Mouse (Mus musculus) layer of hippocampus, postnatal 25 days (tissue): ENCODE data around the gene Sprr3. TPM values are rescaled to one million over a fixed set of nuclear protein-coding genes. Genes with fewer than 3 reads are reported as not detected.
"Not testable (repeated sequence)": the region's sequence is repeated elsewhere in the genome, so short reads cannot be mapped to it uniquely, and the experiment has no call there.

Experiments used
- DNase-seq, 2 experiments: peaks; one replicate each; pipeline ENCODE4 v3.0.0; 2022; ENCODE audit warnings: mixed read lengths in 2 of 2, low spot score in 1 of 2; ENCODE audit errors: extremely low spot score in 1 of 2
- total RNA-seq, 2 experiments: library from RNA; stranded (reverse); gene quantifications; 2 replicates each; pipeline ENCODE4 v1.2.3; 2021

Sprr3 gene
- total RNA-seq, result not detected

DNA sequence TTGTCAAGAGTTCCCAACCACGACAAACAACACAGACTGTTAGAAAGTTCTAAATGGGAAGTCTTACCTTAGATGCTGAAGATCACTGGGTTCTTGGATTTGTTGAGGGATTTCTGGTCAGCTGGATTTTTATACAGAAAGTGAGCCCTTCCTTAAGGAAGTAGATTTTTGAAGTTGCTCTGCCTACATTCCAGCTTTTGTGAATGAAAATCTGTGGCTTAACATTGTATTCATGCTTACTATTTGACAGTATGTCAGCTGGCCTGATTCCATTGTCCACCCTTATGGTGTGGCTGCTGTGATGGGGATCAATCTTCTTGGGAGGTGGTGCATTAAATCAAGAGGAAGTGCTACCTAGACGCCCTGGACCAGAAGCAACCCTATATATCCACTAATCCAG is at the start of gene Sprr3:
Sprr3 (minus strand) TSS at position 101 of the 400 bp plus-strand sequence.
- no peak for DNase-seq

DNA sequence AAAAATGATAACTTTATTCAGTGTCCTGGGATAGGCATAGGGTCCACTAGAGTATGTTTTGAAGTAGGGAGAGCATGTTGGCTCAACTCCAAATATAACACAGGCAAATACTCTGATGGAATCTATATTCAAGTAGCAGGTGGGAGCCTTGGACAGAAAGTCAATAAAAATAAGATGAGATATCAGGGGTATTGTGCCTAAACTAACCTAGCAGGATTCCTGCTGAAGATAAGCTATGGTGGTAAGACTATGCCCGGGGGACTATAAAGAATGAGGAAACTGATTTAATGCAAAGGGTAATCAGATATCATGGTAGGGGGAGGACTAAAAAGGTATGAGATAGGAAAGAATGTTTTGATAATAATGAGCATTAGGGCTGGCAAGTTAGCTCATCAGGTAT is 49.7 kb upstream of the Sprr3 start:
- no peak for DNase-seq

DNA sequence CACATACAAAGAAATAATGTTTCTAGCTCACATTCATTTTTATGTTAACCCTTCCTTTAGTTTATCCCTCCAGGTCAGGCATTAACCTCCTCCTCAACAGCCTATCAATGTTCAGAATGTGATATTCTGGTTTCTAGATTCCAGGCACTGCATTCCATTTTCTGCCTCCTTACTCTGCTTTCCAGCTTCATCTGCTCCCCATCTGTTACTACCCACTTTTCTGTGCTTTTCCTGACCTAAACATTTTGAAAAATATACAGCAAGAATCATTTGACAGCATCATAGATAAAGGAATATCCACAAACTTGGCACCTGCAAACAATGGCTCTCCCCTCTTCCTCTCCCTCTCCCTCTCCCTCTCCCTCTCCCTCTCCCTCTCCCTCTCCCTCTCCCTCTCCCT is 45.0 kb upstream of the Sprr3 start:
- DNase-seq, result no peak

DNA sequence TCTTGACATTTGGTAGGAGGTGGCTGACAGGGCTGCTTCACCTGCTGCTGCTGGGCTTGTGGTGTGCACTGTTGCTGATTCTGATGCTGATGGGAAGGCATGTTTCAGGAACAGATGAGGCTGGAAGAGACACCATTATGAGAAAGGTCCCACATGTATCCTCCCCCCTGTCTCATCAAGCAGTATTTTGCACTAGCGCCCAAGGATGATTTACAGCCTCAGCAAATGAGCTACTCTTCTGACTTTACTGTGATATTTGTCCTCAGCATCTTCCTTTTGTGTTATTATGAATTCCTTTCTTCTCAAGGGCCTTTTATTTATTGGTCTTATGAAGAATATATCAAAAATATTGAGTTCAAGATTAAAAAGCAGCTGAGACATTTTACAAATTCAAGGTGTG is 41.9 kb upstream of the Sprr3 start, which contains the start of gene Sprr4:
Sprr4 (minus strand) TSS at position 101 of the 400 bp plus-strand sequence.
- no peak for DNase-seq

DNA sequence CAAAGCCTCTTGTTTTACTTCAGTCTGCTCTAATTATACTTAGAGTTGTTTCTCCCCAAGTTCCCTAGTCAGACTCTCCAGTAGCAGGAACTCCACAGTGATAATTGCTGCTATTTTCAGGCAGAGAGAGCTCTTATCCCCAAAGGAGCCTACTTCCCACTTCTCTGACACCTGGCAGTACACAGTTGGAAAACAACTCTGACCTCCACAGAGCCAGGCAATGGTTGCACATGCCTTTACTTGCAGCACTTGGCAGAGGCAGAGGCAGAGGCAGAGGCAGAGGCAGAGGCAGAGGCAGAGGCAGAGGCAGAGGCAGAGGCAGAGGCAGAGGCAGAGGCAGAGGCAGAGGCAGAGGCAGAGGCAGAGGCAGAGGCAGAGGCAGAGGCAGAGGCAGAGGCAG is 31.7 kb upstream of the Sprr3 start:
- DNase-seq, result not testable (repeated sequence)

DNA sequence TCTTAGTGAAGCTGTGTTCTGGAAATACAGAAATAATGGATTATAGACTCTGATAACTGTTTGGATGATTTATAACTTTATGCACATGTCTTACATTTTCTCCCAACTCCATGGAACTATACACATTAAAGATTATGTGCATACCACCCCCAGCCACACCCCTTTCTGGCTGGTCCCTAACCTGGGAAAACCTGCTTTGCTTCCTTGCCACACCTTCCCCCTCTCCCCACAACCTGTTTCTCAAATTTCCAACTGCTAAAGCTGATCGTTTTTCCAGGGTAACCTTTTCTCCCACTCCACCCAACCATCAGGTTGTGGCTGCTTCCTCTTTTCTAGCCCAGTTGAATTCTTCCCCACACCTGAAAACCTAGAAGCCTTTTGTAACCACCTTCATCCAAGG is 27.8 kb upstream of the Sprr3 start:
- no peak for DNase-seq

DNA sequence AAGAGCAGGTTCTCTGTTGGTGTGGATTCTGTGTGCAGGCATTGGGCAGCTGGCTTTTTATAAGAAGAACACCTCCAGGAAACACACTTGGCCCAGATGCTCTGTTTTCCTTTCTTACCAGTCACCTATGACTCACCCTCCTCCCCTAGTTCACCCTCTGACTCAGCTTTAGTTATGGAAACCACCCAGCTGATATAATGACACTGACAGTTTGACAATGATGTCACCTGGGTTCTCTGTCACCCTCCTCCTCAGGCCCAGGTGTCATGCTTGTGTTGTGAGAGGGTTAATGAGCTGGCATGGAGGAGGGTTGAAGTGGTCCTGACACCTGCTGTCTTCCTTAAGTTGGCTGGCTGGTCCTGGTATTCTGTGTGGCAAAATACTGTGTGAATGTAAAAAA is 27.3 kb upstream of the Sprr3 start, which contains the start of gene Sprr1a:
Sprr1a (minus strand) TSS at position 33 of the 400 bp plus-strand sequence.
- DNase-seq, result no peak

DNA sequence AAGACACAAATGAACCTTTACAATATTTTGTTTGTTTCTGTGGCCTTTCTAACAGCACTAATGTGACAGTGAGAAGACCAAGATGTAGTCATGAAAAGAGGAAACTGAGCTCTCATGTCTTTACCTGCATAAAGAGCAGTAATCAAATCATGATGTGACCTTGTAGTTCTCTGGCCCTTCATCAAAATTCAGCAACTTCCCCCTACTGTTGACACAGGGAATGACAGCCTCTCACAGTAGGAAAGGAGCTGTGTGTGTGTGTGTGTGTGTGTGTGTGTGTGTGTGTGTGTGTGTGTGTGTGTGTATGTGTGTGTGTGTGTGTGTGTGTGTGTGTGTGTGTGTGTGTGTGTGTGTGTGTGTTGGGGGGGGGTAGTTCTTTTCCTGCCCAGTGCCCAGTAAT is 22.7 kb upstream of the Sprr3 start:
- DNase-seq, result not testable (repeated sequence)

DNA sequence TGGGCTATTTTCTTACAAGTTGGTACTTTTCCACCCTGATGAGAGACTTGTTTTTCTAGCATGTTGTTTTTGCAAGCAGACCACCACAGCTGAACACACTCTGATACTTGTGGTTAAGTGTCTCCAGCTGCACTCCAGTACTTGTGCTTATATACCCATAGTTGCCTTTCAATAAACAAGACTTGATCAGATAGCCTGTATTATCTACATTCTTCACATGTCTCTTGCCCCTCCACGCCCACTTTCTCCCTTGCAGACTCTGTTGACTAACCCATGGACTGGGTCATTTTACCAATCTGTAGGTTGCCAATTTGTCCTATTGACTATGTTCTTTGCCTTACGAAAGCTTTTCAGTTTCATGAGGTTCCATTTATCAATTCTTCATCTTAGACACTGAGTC is 11.6 kb upstream of the Sprr3 start:
- DNase-seq, result no peak

DNA sequence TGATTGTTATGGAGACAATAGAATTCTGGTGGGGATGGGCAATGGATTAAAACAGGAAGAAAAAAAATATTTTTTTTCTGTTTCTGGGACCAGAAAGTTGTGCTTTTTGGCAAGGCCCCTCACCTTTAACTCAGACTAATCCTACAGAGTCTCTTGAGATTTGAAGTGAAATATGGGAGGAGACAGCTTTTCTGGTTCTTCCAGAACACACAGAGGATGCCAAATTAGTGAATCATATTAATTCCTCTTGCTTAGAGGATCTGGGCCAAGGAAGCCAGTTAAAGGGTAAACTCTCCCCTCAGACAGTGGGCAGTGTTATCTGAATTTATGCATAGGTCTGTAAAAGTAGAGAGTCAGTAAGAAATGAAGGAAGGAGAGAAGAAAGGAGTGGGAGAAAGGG is 8.9 kb upstream of the Sprr3 start:
- DNase-seq, result no peak

DNA sequence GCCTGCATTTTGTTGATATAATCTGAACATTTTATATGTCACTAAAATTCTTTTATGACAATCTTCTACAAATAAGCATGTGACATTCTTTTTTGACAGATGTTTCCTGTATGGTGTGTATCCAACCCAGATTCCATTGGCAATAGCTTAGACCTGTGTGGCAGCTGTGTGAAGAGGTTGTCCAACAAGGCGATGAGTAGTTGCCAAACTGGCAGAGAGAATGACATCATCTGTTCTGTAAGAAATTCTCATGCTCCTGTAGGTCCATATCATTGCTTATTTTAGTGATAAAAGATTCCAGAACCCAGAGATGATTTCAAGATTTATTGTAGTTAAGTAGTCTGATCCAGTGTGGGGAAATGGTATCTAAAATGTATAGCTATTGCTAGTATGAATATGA is 8.1 kb upstream of the Sprr3 start:
- DNase-seq, result no peak

DNA sequence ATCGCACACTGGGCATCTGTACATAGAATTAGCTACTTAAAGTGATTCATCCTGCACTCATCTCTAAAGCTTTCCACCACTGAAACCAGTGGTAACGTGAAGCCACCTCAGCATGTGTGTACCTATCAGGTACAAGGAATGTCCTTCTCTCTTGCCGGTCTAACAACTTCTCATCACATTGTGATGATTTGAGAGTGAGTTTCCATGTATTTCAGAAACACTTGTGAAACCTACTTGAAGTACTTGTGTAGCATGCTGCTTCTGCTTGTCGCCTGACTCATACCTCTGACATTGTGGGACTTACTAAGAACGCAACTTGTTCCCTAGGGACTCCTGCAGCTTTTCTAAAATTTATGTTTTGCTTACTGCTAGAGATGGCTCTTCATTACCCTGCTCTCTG is 3.4 kb downstream of the Sprr3 start:
- DNase-seq, result no peak

DNA sequence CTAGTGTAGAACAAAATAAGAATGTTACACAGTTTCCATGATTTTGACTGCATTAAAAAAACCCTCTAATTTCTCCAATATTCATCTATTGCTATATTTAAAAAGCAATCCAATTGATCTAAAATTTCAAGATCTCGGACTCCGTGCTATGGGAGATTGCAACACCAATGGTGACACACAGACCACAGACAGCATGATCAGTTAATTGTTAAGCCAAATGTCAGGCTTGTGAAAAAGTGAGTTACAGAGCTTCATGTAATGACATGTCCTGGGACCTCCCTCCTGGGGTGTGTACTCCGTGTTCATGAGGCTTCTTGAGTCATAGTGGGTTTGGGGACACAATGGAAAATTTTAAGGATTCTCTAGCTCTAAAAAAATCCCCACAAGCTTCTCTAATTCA is 18.3 kb downstream of the Sprr3 start:
- DNase-seq, result no peak

DNA sequence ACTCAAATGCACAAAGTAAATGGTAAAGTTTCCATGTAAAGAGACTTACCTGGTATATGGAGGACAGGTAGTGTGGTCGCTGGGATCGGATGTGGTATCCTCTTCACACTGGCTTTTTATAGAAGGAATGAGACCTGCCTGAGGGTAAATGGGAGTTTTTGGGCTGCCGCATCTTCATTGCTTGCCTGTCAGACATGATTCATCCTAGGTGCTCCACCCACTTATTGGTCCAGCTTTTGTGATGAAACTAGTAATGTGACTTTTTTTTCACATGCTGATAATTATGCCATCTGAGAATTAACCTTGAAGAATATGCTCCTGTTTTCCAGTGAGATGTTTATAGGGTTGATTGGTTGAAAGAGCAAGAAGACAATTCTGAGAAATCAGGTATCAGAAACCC is 19.8 kb downstream of the Sprr3 start, which contains the start of gene Sprr1b:
Sprr1b (minus strand) TSS at position 101 of the 400 bp plus-strand sequence.
- DNase-seq, result no peak

DNA sequence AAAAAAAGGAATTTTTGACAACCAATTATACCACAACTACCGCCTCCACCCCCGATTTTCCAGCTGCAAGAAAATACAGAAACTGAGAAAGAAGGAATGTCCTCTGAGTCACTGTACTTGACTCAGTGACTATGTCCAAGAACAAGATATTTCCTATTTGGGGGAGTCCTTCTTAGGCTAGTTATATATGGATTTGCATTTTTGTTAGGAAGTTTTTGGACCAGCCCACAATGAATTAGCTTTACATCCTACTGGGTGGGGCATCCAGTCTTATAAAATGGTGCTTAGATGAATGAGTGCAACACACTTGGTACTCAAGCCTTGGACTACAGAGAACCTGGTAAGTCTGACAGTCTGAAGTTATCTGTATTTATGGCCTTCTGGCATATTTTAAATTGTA is 26.2 kb downstream of the Sprr3 start, which contains the start of gene Sprr2k:
Sprr2k (plus strand) TSS at position 301 of the 400 bp plus-strand sequence.
- DNase-seq, result no peak

DNA sequence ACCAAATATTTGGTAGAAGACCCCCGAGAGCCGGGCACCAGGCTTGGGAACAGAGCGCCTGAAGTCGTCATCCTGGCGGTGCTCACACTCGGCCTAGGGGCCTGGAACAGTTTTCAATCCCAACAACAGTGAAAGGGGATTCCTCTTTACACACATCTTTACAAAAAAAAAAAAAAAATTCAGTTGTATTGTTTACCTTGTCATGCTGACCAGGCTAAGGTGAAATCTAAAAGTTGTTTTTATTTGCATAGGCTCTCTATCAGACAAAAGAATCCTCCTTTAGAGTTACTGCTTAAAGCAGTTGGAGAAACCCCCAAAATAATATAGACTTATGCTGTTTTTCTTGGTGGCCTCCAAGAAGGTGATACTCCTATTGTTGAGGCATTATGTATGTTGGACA is 29.2 kb downstream of the Sprr3 start, which contains the start of gene Gm9774:
Gm9774 (minus strand) TSS at position 101 of the 400 bp plus-strand sequence.
- DNase-seq, result no peak

DNA sequence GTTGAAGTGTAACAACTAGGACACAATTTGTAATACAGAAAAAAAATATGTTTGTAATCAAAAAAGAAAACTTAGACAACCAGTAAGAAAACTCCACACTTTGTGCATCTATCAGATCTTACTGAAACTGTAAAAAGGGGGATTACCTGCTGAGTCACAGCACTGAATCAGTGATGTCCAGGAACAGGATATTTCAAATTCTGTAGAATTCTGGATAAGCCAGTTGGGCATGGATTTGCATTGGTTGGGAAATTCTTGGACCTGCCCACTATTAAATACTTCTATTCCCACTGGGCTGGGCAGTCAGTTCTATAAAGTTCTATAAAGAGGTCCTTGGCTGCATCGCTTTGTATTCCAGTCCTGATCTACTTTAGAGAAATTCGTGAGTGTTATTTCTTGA is 40.7 kb downstream of the Sprr3 start, which contains the start of gene Sprr2j-ps:
Sprr2j-ps (plus strand) TSS at position 301 of the 400 bp plus-strand sequence.
- no peak for DNase-seq

DNA sequence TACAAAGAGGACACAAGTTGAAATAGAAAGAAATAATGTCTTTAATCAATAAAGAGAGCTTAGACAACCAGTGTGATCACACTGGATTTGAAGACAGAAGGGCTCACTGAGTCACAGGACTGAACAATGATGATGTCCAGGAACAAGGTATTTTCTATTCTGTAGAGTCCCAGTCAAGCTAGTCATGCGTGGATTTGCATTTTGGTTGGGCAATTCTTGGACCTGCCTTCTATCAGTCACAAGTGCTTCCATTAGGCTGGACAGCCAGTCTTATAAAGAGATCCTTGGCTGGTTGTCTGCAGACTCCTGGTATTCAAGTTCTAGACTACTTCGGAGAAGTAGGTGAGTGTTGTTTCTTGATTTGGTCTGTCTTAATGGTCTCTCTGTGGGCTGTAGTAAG is 50.8 kb downstream of the Sprr3 start, which contains the start of gene Sprr2i:
Sprr2i (plus strand) TSS at position 301 of the 400 bp plus-strand sequence.
- DNase-seq, result no peak

Other genes with a start within 250 kb of the Sprr3 start
- not detected for gene Sprr2a1, start 242.9 kb downstream of the Sprr3 start, total RNA-seq
- not detected for gene Sprr2a2, start 242.8 kb downstream of the Sprr3 start, total RNA-seq
- gene Sprr2a3, start 173.3 kb downstream of the Sprr3 start, total RNA-seq, result not detected
- not detected for gene Sprr2b, start 142.1 kb downstream of the Sprr3 start, total RNA-seq
- gene Sprr2d, start 119.6 kb downstream of the Sprr3 start, total RNA-seq, result not detected
- gene Sprr2e, start 106.6 kb downstream of the Sprr3 start, total RNA-seq, result not detected
- gene Sprr2f, start 93.5 kb downstream of the Sprr3 start, total RNA-seq, result not detected
- gene Sprr2h, start 73.0 kb downstream of the Sprr3 start, total RNA-seq, result not detected
- not detected for gene Sprr2i, start 50.7 kb downstream of the Sprr3 start, total RNA-seq
- not detected for gene Sprr2j-ps, start 40.6 kb downstream of the Sprr3 start, total RNA-seq
- gene Gm9774, start 29.3 kb downstream of the Sprr3 start, total RNA-seq, result 1 to 10 TPM; 2.3 to 3.6 TPM
- not detected for gene Sprr2k, start 26.1 kb downstream of the Sprr3 start, total RNA-seq
- not detected for gene Sprr1b, start 19.9 kb downstream of the Sprr3 start, total RNA-seq
- gene Sprr1a, start 27.2 kb upstream of the Sprr3 start, total RNA-seq, result not detected
- not detected for gene Sprr4, start 41.8 kb upstream of the Sprr3 start, total RNA-seq
- not detected for gene 2310046K23Rik, start 75.8 kb upstream of the Sprr3 start, total RNA-seq
- not detected for gene Ivl, start 115.0 kb upstream of the Sprr3 start, total RNA-seq
- not detected for gene Smcp, start 130.3 kb upstream of the Sprr3 start, total RNA-seq
- not detected for gene 2210017I01Rik, start 148.8 kb upstream of the Sprr3 start, total RNA-seq
- not detected for gene Lce6a, start 162.9 kb upstream of the Sprr3 start, total RNA-seq
- not detected for gene Lce1a1, start 189.6 kb upstream of the Sprr3 start, total RNA-seq
- not detected for gene Lce1b, start 198.2 kb upstream of the Sprr3 start, total RNA-seq
- not detected for gene Lce1a2, start 211.6 kb upstream of the Sprr3 start, total RNA-seq
- gene Lce1c, start 220.5 kb upstream of the Sprr3 start, total RNA-seq, result not detected
- not detected for gene Lce1d, start 228.5 kb upstream of the Sprr3 start, total RNA-seq